Mouse (Mus musculus) stomach, embryonic 16.5 days (tissue): ENCODE measurements at regions not wholly inside any gene's neighbourhood (a gene's known extent, or its start where the extent isn't known, plus 50 kb on each side); places are given as distances from the start of the nearest gene placed in this dataset.

Experiments used
- ATAC-seq: fragments of 200-750 bp; cut with Nextera tagmentation; 2 replicates; pipeline ENCODE4 v1.8.0; 2017; ENCODE audit warnings: moderate number of reproducible peaks, moderate TSS enrichment; ENCODE audit not compliant: insufficient read depth, low FRiP score
- H3K27ac ChIP-seq: fragments of 300-500 bp; sonication (generic); 2 replicates; pipeline ENCODE4 v1.5.1; 2014; ENCODE audit warnings: low read length
- H3K27me3 ChIP-seq: fragments of 300-500 bp; sonication (generic); 2 replicates; pipeline ENCODE4 v1.6.1; 2014; ENCODE audit warnings: low read length, control low read depth, mixed read lengths; ENCODE audit not compliant: control insufficient read depth, insufficient read depth
- H3K36me3 ChIP-seq: fragments of 300-500 bp; sonication (generic); 2 replicates; pipeline ENCODE4 v1.6.1; 2014; ENCODE audit warnings: low read length; ENCODE audit not compliant: control insufficient read depth, insufficient read depth
- H3K4me1 ChIP-seq: fragments of 300-500 bp; sonication (generic); 2 replicates; pipeline ENCODE4 v1.6.1; 2014; ENCODE audit warnings: low read length, control low read depth, mixed read lengths; ENCODE audit not compliant: control insufficient read depth, insufficient read depth
- H3K4me2 ChIP-seq: fragments of 300-500 bp; sonication (generic); 2 replicates; pipeline ENCODE4 v1.6.1; 2014; ENCODE audit warnings: low read depth, low read length, mixed read lengths
- H3K4me3 ChIP-seq: fragments of 300-500 bp; sonication (generic); replicated peaks from 2 replicates; pipeline ENCODE4 v1.5.1; 2014; ENCODE audit warnings: mild to moderate bottlenecking, low read length
- H3K9ac ChIP-seq: fragments of 300-500 bp; sonication (generic); 2 replicates; pipeline ENCODE4 v1.6.1; 2014; ENCODE audit warnings: low read length
- H3K9me3 ChIP-seq: fragments of 300-500 bp; sonication (generic); replicated peaks from 2 replicates; pipeline ENCODE4 v1.6.1; 2016; ENCODE audit warnings: low read length, control low read depth; ENCODE audit not compliant: control insufficient read depth
- WGBS: fragments of 180-500 bp; shearing (Covaris S2); extraction: QIAGEN DNeasy Blood & Tissue Kit; methylation state at CpG from one replicate; pipeline ENCODE4 v1.1.7; 2014; 5-methylcytosine and 5-hydroxymethylcytosine counted together

- H3K4me1 ChIP-seq: no peaks in the 10 kb centered on the region
- no peak overlapping the region for H3K4me3 ChIP-seq
- H3K9ac ChIP-seq: no peak overlapping the region
- no peak overlapping the region for H3K4me2 ChIP-seq
- 60% methylated on average over 1 of the region's 1 CpGs for WGBS
- H3K9me3 ChIP-seq: no peaks in the 10 kb centered on the region
- H3K27ac ChIP-seq: no peak overlapping the region
- H3K27me3 ChIP-seq: no peaks in the 10 kb centered on the region
- no peaks in the 10 kb centered on the region for H3K36me3 ChIP-seq
- ATAC-seq: no peak
Measured at GRCm38 (mm10) chr16:9408196-9408595, 578.3 kb downstream of the 1810013L24Rik start.

GRCm38 (mm10) chr16:9430509-9430908 is 564.9 kb downstream of the Grin2a start:
- no peaks in the 10 kb centered on the region for H3K27me3 ChIP-seq
- H3K36me3 ChIP-seq: no peaks in the 10 kb centered on the region
- no peak overlapping the region for H3K4me2 ChIP-seq
- peaks cover 5% of the 10 kb centered on the region; the same call in 1 of the 2 replicates for H3K9me3 ChIP-seq
- no peak overlapping the region for H3K9ac ChIP-seq
- no peak overlapping the region for H3K4me3 ChIP-seq
- H3K4me1 ChIP-seq: no peaks in the 10 kb centered on the region
- H3K27ac ChIP-seq: no peak overlapping the region
- ATAC-seq: no peak

- WGBS: 41% methylated on average over 2 of the region's 2 CpGs
- ATAC-seq: no peak
- Histone ChIP-seq H3K4me2 (no peak overlapping the region), H3K4me1 (no peaks in the 10 kb centered on the region), H3K27me3 (no peaks in the 10 kb centered on the region), H3K9me3 (no peaks in the 10 kb centered on the region), H3K36me3 (no peaks in the 10 kb centered on the region), H3K4me3 (no peak overlapping the region), H3K9ac (no peak overlapping the region), H3K27ac (no peak overlapping the region)
Measured at GRCm38 (mm10) chr16:9439300-9439856, 556.0 kb downstream of the Grin2a start.

- Histone ChIP-seq H3K9ac (no peak overlapping the region), H3K4me2 (no peak overlapping the region)
- WGBS: 82% methylated on average over 1 of the region's 1 CpGs
Measured at GRCm38 (mm10) chr16:9439891-9440290, 555.5 kb downstream of the Grin2a start.

GRCm38 (mm10) chr16:9452058-9452457 is 543.3 kb downstream of the Grin2a start:
- no peak for ATAC-seq
- 74% methylated on average over 4 of the region's 4 CpGs for WGBS
- H3K36me3 ChIP-seq: no peaks in the 10 kb centered on the region
- no peak overlapping the region for H3K4me2 ChIP-seq
- H3K9ac ChIP-seq: no peak overlapping the region
- no peak overlapping the region for H3K27ac ChIP-seq
- H3K9me3 ChIP-seq: no peaks in the 10 kb centered on the region
- H3K4me3 ChIP-seq: no peak overlapping the region
- H3K4me1 ChIP-seq: no peaks in the 10 kb centered on the region
- no peaks in the 10 kb centered on the region for H3K27me3 ChIP-seq

More at GRCm38 (mm10) chr16:9439891-9440290, 555.5 kb downstream of the Grin2a start:
- Histone ChIP-seq H3K27me3 (no peaks in the 10 kb centered on the region), H3K27ac (no peak overlapping the region), H3K4me3 (no peak overlapping the region), H3K9me3 (no peaks in the 10 kb centered on the region), H3K4me1 (no peaks in the 10 kb centered on the region), H3K36me3 (no peaks in the 10 kb centered on the region)
- no peak for ATAC-seq

GRCm38 (mm10) chr16:9457574-9457973 is 537.8 kb downstream of the Grin2a start:
- H3K36me3 ChIP-seq: no peaks in the 10 kb centered on the region
- no peaks in the 10 kb centered on the region for H3K27me3 ChIP-seq
- no peak overlapping the region for H3K27ac ChIP-seq
- H3K4me3 ChIP-seq: no peak overlapping the region
- no peaks in the 10 kb centered on the region for H3K9me3 ChIP-seq
- ATAC-seq: no peak
- no peak overlapping the region for H3K4me2 ChIP-seq
- no peaks in the 10 kb centered on the region for H3K4me1 ChIP-seq
- no peak overlapping the region for H3K9ac ChIP-seq
- 62% methylated on average over 6 of the region's 6 CpGs for whole genome bisulfite sequencing

GRCm38 (mm10) chr16:9462497-9462896 is 532.9 kb downstream of the Grin2a start:
- Histone ChIP-seq H3K27me3 (no peaks in the 10 kb centered on the region), H3K9ac (no peak overlapping the region), H3K9me3 (no peaks in the 10 kb centered on the region), H3K36me3 (no peaks in the 10 kb centered on the region), H3K4me3 (no peak overlapping the region), H3K4me2 (no peak overlapping the region), H3K27ac (no peak overlapping the region), H3K4me1 (no peaks in the 10 kb centered on the region)
- ATAC-seq: no peak
- 89% methylated on average over 3 of the region's 3 CpGs for WGBS

- Histone ChIP-seq H3K9ac (no peak overlapping the region), H3K4me1 (no peaks in the 10 kb centered on the region), H3K27me3 (no peaks in the 10 kb centered on the region), H3K9me3 (no peaks in the 10 kb centered on the region), H3K4me3 (no peak overlapping the region), H3K4me2 (no peak overlapping the region), H3K27ac (no peak overlapping the region), H3K36me3 (no peaks in the 10 kb centered on the region)
- WGBS: 63% methylated on average over 4 of the region's 4 CpGs
- no peak for ATAC-seq
Measured at GRCm38 (mm10) chr16:9469394-9469793, 526.0 kb downstream of the Grin2a start.

GRCm38 (mm10) chr16:9485291-9485690 is 510.1 kb downstream of the Grin2a start:
- no peaks in the 10 kb centered on the region for H3K36me3 ChIP-seq
- no peak overlapping the region for H3K4me2 ChIP-seq
- ATAC-seq: no peak
- H3K4me1 ChIP-seq: no peaks in the 10 kb centered on the region
- WGBS: 43% methylated on average over 1 of the region's 1 CpGs
- H3K27me3 ChIP-seq: no peaks in the 10 kb centered on the region
- H3K9me3 ChIP-seq: no peaks in the 10 kb centered on the region
- no peak overlapping the region for H3K27ac ChIP-seq
- H3K4me3 ChIP-seq: no peak overlapping the region
- H3K9ac ChIP-seq: no peak overlapping the region

GRCm38 (mm10) chr16:9498301-9498700 is 497.1 kb downstream of the Grin2a start:
- no peak overlapping the region for H3K27ac ChIP-seq
- H3K9ac ChIP-seq: no peak overlapping the region
- no peaks in the 10 kb centered on the region for H3K9me3 ChIP-seq
- H3K4me3 ChIP-seq: no peak overlapping the region
- H3K4me2 ChIP-seq: no peak overlapping the region
- no peaks in the 10 kb centered on the region for H3K36me3 ChIP-seq
- no peak for ATAC-seq
- WGBS: 45% methylated on average over 2 of the region's 2 CpGs
- no peaks in the 10 kb centered on the region for H3K4me1 ChIP-seq
- H3K27me3 ChIP-seq: no peaks in the 10 kb centered on the region
